Mouse (Mus musculus) G1E (cell line): ENCODE measurements at regions not wholly inside any gene's neighbourhood (a gene's known extent, or its start where the extent isn't known, plus 50 kb on each side); places are given as distances from the start of the nearest gene placed in this dataset.

Experiments
- ATAC-seq: 2 replicates; pipeline ENCODE4 v1.8.0; 2016; ENCODE audit warnings: mild to moderate bottlenecking; ENCODE audit not compliant: insufficient number of reproducible peaks, poor library complexity, low FRiP score, severe bottlenecking; ENCODE audit errors: extremely low read depth
- DNase-seq: peaks from one replicate; pipeline ENCODE4 v3.0.0; 2012; ENCODE audit warnings: low spot score
- H3K27me3 ChIP-seq: 2 replicates; pipeline ENCODE4 v1.6.1; 2012; ENCODE audit warnings: mild to moderate bottlenecking, low read length, inconsistent platforms; ENCODE audit not compliant: insufficient read depth
- H3K36me3 ChIP-seq: replicated peaks from 2 replicates; pipeline ENCODE3; 2012; ENCODE audit warnings: mild to moderate bottlenecking, inconsistent platforms
- H3K4me1 ChIP-seq: 2 replicates; pipeline ENCODE4 v1.6.1; 2012; ENCODE audit warnings: low read depth, low read length, inconsistent platforms, mixed read lengths; ENCODE audit not compliant: insufficient read depth
- H3K4me3 ChIP-seq: 2 replicates; pipeline ENCODE4 v1.5.1; 2012; ENCODE audit warnings: low read depth, mild to moderate bottlenecking, inconsistent platforms, low read length, moderate library complexity, mixed read lengths
- H3K9me3 ChIP-seq: replicated peaks from 2 replicates; pipeline ENCODE4 v1.6.1; 2012; ENCODE audit warnings: inconsistent platforms
- CTCF ChIP-seq: IDR thresholded peaks from 2 replicates; pipeline ENCODE4 v1.5.1; 2012; ENCODE audit warnings: low read depth, low read length, inconsistent platforms, mixed read lengths
- GATA1 ChIP-seq: IDR thresholded peaks from 2 replicates; pipeline ENCODE4 v1.6.1; 2012; ENCODE audit warnings: borderline replicate concordance, low read length, inconsistent platforms, mixed read lengths
- GATA2 ChIP-seq: IDR thresholded peaks from 2 replicates; pipeline ENCODE4 v1.6.1; 2012; ENCODE audit warnings: low read depth, low read length, inconsistent platforms, borderline replicate concordance
- POLR2AphosphoS5 ChIP-seq: IDR thresholded peaks from 2 replicates; pipeline ENCODE4 v1.6.1; 2012; ENCODE audit warnings: low read depth, low read length, inconsistent platforms; ENCODE audit not compliant: insufficient replicate concordance
- TAL1 ChIP-seq: conservative IDR thresholded peaks from 2 replicates; pipeline ENCODE4 v1.6.1; 2012; ENCODE audit warnings: low read depth, low read length, inconsistent platforms, mixed read lengths

DNA sequence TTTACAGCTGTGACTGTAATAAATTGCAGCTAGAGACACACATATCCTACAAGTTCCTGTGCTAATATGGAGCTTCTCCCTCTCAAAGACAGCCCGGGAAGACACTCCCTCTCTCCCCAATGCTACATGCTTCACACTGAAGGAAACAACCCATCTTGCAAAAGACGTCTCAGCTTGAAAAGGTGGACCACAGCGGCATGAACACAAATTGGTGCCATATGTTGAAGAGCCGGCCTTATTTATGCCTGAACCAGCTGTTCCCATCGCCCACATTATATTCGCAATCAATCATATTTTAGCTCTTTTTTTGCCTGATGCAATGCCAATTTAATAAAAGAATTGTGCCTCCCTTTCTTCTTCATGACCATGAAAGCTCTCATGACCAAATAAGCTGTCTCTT lies 135.8 kb upstream of the Mast4 start:
- no peaks in the 10 kb centered on the region for H3K36me3 ChIP-seq
- H3K4me1 ChIP-seq = no peaks in the 10 kb centered on the region
- DNase-seq (no peak), ATAC-seq (no peak)
- H3K4me3 ChIP-seq = no peak overlapping the region
- H3K9me3 ChIP-seq = no peaks in the 10 kb centered on the region
- no peak for TF ChIP-seq GATA1
- TF ChIP-seq POLR2AphosphoS5 = no peak
- TF ChIP-seq CTCF = no peak
- no peak for TF ChIP-seq GATA2
- no peak for TF ChIP-seq TAL1
- H3K27me3 ChIP-seq = peaks cover 4% of the 10 kb centered on the region; the same call in 1 of the 2 replicates

DNA sequence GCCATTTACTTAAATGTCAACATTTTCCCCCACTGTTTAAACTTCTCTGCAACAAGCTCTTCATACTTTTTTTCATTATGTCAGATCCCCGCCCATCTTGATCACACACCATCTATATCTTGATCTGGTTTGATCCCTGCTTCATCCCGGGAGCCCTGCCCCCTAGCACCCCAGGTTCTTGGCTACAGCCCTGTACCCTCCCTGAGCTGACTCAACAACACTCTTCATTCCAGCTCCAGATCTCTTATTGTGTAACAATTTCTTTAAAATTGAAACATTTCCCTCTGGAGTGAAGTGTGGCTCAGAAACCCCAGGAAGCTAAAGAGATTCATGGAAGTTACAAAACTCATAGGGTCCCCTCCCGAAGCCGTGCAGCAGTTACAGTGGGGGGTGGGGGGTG lies 126.2 kb upstream of the Mast4 start:
- no peaks in the 10 kb centered on the region for H3K36me3 ChIP-seq
- H3K9me3 ChIP-seq = no peaks in the 10 kb centered on the region
- no peak for TF ChIP-seq POLR2AphosphoS5
- TF ChIP-seq GATA2 = no peak
- no peak overlapping the region for H3K4me3 ChIP-seq
- ATAC-seq = no peak
- no peak for DNase-seq
- H3K27me3 ChIP-seq = peaks cover 5% of the 10 kb centered on the region; the same call in 1 of the 2 replicates
- H3K4me1 ChIP-seq = no peaks in the 10 kb centered on the region

DNA sequence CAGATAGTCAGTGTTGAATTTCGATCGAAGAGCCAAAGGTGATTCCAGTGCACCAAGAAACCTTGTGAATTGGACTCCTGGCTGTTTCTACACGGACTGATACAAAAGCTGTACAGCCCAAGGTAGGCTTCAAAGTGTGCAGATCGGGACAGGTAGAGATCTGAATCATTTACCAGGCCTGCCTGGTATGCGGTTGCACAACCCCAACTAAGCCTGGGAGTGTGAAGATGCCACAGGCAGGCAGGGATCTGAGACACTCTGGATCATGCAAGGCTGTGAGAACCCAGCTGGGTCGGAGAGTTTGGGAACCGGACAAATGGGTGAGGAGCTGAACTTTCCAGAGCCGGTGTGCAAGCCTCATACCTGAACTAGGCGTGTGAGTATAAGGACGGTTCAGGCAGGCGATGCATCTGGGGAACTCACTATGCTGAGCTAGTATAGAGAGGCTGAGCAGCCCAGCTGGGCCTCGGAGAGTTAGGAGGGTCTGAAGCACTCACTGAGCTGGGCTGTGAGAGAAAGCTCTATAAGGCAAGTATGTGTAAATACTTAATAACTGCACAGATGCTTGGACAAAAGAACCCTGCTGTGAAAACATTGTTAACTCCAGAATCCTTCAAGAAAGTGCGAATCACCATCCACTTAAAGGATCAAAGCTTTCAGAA lies 125.3 kb upstream of the Mast4 start:
- no peak for DNase-seq
- H3K4me1 ChIP-seq = no peaks in the 10 kb centered on the region
- TF ChIP-seq CTCF (no peak), POLR2AphosphoS5 (no peak), GATA2 (no peak), TAL1 (no peak), GATA1 (no peak)
- no peaks in the 10 kb centered on the region for H3K9me3 ChIP-seq
- peaks cover 7% of the 10 kb centered on the region; the same call in 1 of the 2 replicates for H3K27me3 ChIP-seq
- no peak overlapping the region for H3K4me3 ChIP-seq
- ATAC-seq = no peak
- H3K36me3 ChIP-seq = no peaks in the 10 kb centered on the region

DNA sequence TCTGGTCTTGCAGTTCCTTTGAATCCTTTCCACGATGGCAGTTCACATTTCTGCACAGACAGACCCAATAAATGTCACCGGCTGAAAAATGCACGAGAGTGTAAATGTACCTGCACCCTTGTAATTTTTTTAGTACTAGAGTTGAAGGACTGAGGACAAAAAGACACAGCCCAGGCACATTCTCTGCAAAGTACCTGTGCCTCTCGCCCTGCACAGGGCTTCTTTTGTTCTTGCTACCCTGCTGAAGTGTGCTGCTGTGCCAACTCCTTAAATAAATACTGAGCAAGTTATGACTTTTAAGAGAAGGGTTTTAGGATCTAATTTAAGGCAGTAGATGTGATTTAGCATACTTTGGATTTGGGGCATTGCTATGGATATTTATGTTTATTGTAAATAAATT lies 118.5 kb upstream of the Mast4 start:
- Histone ChIP-seq H3K4me3 (no peak overlapping the region), H3K4me1 (no peaks in the 10 kb centered on the region), H3K36me3 (no peaks in the 10 kb centered on the region), H3K9me3 (no peaks in the 10 kb centered on the region), H3K27me3 (peaks cover 5% of the 10 kb centered on the region)
- TF ChIP-seq GATA1 (no peak), GATA2 (no peak), POLR2AphosphoS5 (no peak), CTCF (no peak), TAL1 (no peak)
- DNase-seq (no peak), ATAC-seq (no peak)

DNA sequence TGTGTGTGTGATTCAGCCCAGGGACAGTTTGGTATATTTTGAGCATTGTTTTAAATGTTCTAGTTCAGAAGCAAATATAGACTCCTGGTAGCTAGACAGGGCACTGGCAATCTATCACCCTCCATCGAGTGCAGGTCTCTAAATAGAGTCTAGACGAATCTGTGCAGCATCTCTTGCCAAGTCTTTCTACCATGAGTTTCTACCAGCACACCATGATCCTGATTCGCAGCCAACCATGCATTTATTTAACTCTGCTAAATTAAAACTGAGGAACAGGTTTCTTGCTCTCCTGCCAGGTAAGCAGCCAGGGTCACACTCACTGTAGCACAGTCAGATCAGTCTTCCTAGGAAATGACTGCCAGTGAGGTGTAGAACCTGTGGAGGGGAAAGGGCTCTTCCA lies 96.3 kb upstream of the Mast4 start:
- ATAC-seq (no peak), DNase-seq (no peak)
- Histone ChIP-seq H3K27me3 (peaks cover 5% of the 10 kb centered on the region; the same call in 1 of the 2 replicates), H3K36me3 (no peaks in the 10 kb centered on the region), H3K4me3 (no peak overlapping the region), H3K4me1 (no peaks in the 10 kb centered on the region), H3K9me3 (no peaks in the 10 kb centered on the region)
- TF ChIP-seq GATA1 (no peak), GATA2 (no peak), POLR2AphosphoS5 (no peak), CTCF (no peak), TAL1 (no peak)

DNA sequence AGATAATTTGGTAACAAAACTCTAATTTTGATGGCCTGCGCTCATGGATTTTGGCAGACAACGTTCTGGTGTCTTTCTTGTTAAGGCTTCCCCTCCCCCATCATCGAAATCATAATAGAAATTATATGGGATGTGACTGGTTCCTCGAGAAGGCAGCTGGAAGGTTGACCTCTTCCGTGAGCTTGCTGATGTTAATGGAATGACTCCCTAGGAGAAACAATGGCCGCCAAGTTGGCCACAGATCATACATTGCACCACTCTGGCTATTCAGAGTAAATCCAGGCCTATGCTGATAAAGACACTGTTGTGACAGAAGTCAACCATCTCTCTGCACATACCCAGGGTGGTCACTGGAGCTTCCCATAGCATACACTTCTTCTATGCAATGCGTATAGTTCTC lies 89.7 kb upstream of the Mast4 start:
- TF ChIP-seq POLR2AphosphoS5 (no peak), GATA1 (no peak), TAL1 (no peak), CTCF (no peak), GATA2 (no peak)
- Histone ChIP-seq H3K9me3 (no peaks in the 10 kb centered on the region), H3K4me3 (no peak overlapping the region), H3K36me3 (no peaks in the 10 kb centered on the region), H3K4me1 (no peaks in the 10 kb centered on the region), H3K27me3 (peaks cover 15% of the 10 kb centered on the region)
- ATAC-seq (no peak), DNase-seq (no peak)

DNA sequence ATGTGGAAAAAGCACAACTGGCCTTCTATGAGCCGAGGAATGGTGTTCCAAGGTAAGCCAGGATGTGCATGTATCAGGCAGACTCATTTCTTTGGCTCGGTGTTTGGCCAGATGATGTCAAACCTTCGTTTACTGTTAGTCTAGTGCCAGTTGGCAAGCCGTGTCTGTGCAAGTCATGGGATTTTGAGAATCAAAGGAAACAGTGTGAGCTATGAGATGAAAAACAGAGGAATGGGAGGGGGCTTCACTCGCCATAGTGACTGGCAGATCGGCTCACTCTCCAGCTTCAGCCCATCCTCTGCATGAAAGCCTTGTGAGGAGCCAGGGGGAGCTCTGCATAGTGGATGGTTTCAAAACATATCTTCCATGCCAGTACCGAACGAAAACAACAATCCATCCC lies 89.1 kb upstream of the Mast4 start:
- H3K4me3 ChIP-seq = no peak overlapping the region
- no peak for ATAC-seq

More for the DNA sequence above, 89.1 kb upstream of the Mast4 start:
- Histone ChIP-seq H3K27me3 (peaks cover 15% of the 10 kb centered on the region), H3K4me1 (no peaks in the 10 kb centered on the region), H3K36me3 (no peaks in the 10 kb centered on the region), H3K9me3 (no peaks in the 10 kb centered on the region)
- TF ChIP-seq POLR2AphosphoS5 = no peak
- no peak for TF ChIP-seq GATA2
- TF ChIP-seq CTCF = no peak
- no peak for TF ChIP-seq GATA1
- TF ChIP-seq TAL1 = no peak
- no peak for DNase-seq
